Mouse (Mus musculus) myocyte (in vitro differentiated cells): ENCODE results near the gene Gm20870. TPM values are rescaled to one million over a fixed set of nuclear protein-coding genes. Genes with fewer than 3 reads are reported as not detected.
"Not testable (repeated sequence)": the region's sequence is repeated elsewhere in the genome, so short reads cannot be mapped to it uniquely, and the experiment has no call there.

ENCODE experiments used
- H3K27me3 ChIP-seq: one replicate; pipeline ENCODE4 v1.6.1; 2011; ENCODE audit not compliant: control insufficient read depth, insufficient read depth, insufficient read length
- H3K36me3 ChIP-seq: one replicate; pipeline ENCODE4 v1.6.1; 2011; ENCODE audit not compliant: control insufficient read depth, insufficient read depth
- H3K4me2 ChIP-seq: one replicate; pipeline ENCODE4 v1.6.1; 2011; ENCODE audit warnings: low read depth, control low read depth
- H3K4me3 ChIP-seq: one replicate; pipeline ENCODE4 v1.5.1; 2011; ENCODE audit warnings: mild to moderate bottlenecking, control low read depth, moderate library complexity
- H3K79me2 ChIP-seq: one replicate; pipeline ENCODE4 v1.6.1; 2011; ENCODE audit not compliant: control insufficient read depth, insufficient read depth
- H3ac ChIP-seq: one replicate; pipeline ENCODE4 v1.6.1; 2011; ENCODE audit not compliant: control insufficient read depth, insufficient read length
- polyA plus RNA-seq: library from polyadenylated mRNA; unstranded; fragments of >200 nt; fragmentation: generic; extraction: Trizol; gene quantifications from one replicate; pipeline ENCODE4 v1.2.1, GENCODE M21; 2012; ENCODE audit warnings: missing spikeins

The Gm20870 gene
- not detected for polyA plus RNA-seq

DNA sequence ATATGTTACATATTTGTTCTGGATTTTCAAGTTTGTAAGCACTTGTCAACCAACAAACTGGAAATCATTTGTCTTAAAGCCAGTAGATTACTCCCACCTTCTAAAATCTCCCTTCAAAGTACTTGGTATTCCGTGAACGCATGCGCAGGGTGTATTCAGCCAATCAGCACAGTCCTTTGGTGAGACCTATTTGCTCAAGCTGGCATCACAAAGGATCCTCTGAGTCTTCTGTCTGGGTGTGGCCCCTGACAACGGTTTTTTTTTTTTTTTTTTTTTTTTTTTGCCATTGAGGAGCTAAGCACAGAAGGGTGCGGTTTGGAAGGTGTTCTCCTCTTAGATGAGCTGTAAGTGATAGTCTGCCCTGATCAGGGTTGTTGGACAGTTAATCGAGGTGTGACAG, at the start of gene Gm20870:
Gene Gm20870, plus strand, starts transcription at position 301 of the 400 bp plus-strand sequence.
- not testable (repeated sequence) for H3K4me3 ChIP-seq, H3K27me3 ChIP-seq

More for the DNA sequence above, at the start of gene Gm20870:
- not testable (repeated sequence) for H3K79me2 ChIP-seq, H3ac ChIP-seq, H3K36me3 ChIP-seq, H3K4me2 ChIP-seq

Other genes with a start within 250 kb of the Gm20870 start
- not detected for gene Gm20869, start 222.6 kb upstream of the Gm20870 start, polyA plus RNA-seq